Mouse (Mus musculus) cortical plate, adult 2 months (tissue): Measurements from ENCODE around the gene Morn5.

Experiments used
- CTCF ChIP-seq: fragments of 200-500 bp; IDR thresholded peaks from 2 replicates; pipeline ENCODE4 v1.5.1; 2011; ENCODE audit warnings: mild to moderate bottlenecking, control low read depth, low read length; ENCODE audit not compliant: insufficient read depth; ENCODE audit errors: extremely low read depth
- POLR2A ChIP-seq: fragments of 200-500 bp; IDR thresholded peaks from 2 replicates; pipeline ENCODE4 v1.6.1; 2011; ENCODE audit warnings: mild to moderate bottlenecking, low read length, control low read depth; ENCODE audit not compliant: insufficient read depth; ENCODE audit errors: extremely low read depth

GRCm38 (mm10) chr2:36097129-36097815 lies 48.0 kb downstream of the Morn5 start:
- TF ChIP-seq CTCF (no peak), POLR2A (no peak)
